Mouse (Mus musculus) embryonic facial prominence, embryonic 11.5 days (tissue): ENCODE data around the gene Slc44a1. TPM values are rescaled to one million over a fixed set of nuclear protein-coding genes. Genes with fewer than 3 reads are reported as not detected.

Source experiments
- ATAC-seq: fragments of 200-750 bp; cut with Nextera tagmentation; replicated peaks from 2 replicates; pipeline ENCODE4 v1.8.0; 2017; ENCODE audit warnings: low read depth; ENCODE audit not compliant: insufficient number of reproducible peaks, low FRiP score, low TSS enrichment
- DNase-seq: peaks from one replicate; pipeline ENCODE4 v3.0.0-alpha.2; 2015; ENCODE audit warnings: low spot score
- H3K27ac ChIP-seq: fragments of 300-500 bp; sonication (generic); replicated peaks from 2 replicates; pipeline ENCODE4 v1.5.1; 2014; ENCODE audit warnings: mild to moderate bottlenecking, low read depth, low read length, control low read depth
- H3K27me3 ChIP-seq: fragments of 300-500 bp; sonication (generic); 2 replicates; pipeline ENCODE4 v1.6.1; 2014; ENCODE audit warnings: mild to moderate bottlenecking, low read length, moderate library complexity, mixed read lengths; ENCODE audit not compliant: control insufficient read depth, insufficient read depth
- H3K36me3 ChIP-seq: fragments of 300-500 bp; sonication (generic); replicated peaks from 2 replicates; pipeline ENCODE4 v1.6.1; 2014; ENCODE audit warnings: low read depth, mild to moderate bottlenecking, low read length, moderate library complexity, mixed read lengths; ENCODE audit not compliant: control insufficient read depth, insufficient read depth
- H3K4me1 ChIP-seq: fragments of 300-500 bp; sonication (generic); 2 replicates; pipeline ENCODE4 v1.6.1; 2014; ENCODE audit warnings: low read length, mixed read lengths; ENCODE audit not compliant: control insufficient read depth, insufficient read depth
- H3K4me2 ChIP-seq: fragments of 300-500 bp; sonication (generic); 2 replicates; pipeline ENCODE4 v1.6.1; 2014; ENCODE audit warnings: low read depth, mild to moderate bottlenecking, control low read depth, low read length, moderate library complexity
- H3K4me3 ChIP-seq: fragments of 300-500 bp; sonication (generic); 2 replicates; pipeline ENCODE4 v1.5.1; 2014; ENCODE audit warnings: low read depth, low read length, control low read depth
- H3K9ac ChIP-seq: fragments of 300-500 bp; sonication (generic); replicated peaks from 2 replicates; pipeline ENCODE4 v1.6.1; 2014; ENCODE audit warnings: mild to moderate bottlenecking, control low read depth, low read length
- H3K9me3 ChIP-seq: fragments of 300-500 bp; sonication (generic); replicated peaks from 2 replicates; pipeline ENCODE4 v1.6.1; 2016; ENCODE audit warnings: mild to moderate bottlenecking, low read length, inconsistent platforms, mixed read lengths; ENCODE audit not compliant: control insufficient read depth
- WGBS: fragments of 180-500 bp; shearing (Covaris S2); extraction: QIAGEN DNeasy Blood & Tissue Kit; methylation state at CpG from one replicate; pipeline ENCODE4 v1.1.7; 2014; 5-methylcytosine and 5-hydroxymethylcytosine counted together
- polyA plus RNA-seq: library from polyadenylated mRNA; unstranded; fragments of >200 nt; fragmentation: Nextera tagmentation; extraction: Ambion mirVana; gene quantifications from 2 replicates; pipeline ENCODE4 v1.2.1, GENCODE M21; 2014

Gene Slc44a1
- polyA plus RNA-seq, 1 experiment from 2014 or later: 30.0 TPM

GRCm38 (mm10) chr4:53461026-53461425 is 20.8 kb downstream of the Slc44a1 start:
- H3K9me3 ChIP-seq: no peaks in the 10 kb centered on the region
- WGBS: 84% methylated on average over 4 of the region's 4 CpGs
- no peak for ATAC-seq
- H3K4me3 ChIP-seq: no peak overlapping the region
- H3K9ac ChIP-seq: no peak overlapping the region
- H3K27me3 ChIP-seq: no peaks in the 10 kb centered on the region
- DNase-seq: no peak
- H3K36me3 ChIP-seq: no peaks in the 10 kb centered on the region
- H3K4me2 ChIP-seq: no peak overlapping the region
- H3K4me1 ChIP-seq: no peaks in the 10 kb centered on the region
- H3K27ac ChIP-seq: no peak overlapping the region

- DNase-seq (no peak), ATAC-seq (no peak)
- Histone ChIP-seq H3K4me1 (no peaks in the 10 kb centered on the region), H3K27me3 (no peaks in the 10 kb centered on the region), H3K27ac (no peak overlapping the region), H3K36me3 (no peaks in the 10 kb centered on the region), H3K4me2 (no peak overlapping the region), H3K9ac (no peak overlapping the region), H3K4me3 (no peak overlapping the region), H3K9me3 (no peaks in the 10 kb centered on the region)
- 92% methylated on average over 5 of the region's 5 CpGs for WGBS
Measured at GRCm38 (mm10) chr4:53462069-53462468, 21.9 kb downstream of the Slc44a1 start.

- H3K9ac ChIP-seq: no peak overlapping the region
- no peaks in the 10 kb centered on the region for H3K27me3 ChIP-seq
- 85% methylated on average over 18 of the region's 18 CpGs for WGBS
- ATAC-seq (no peak), DNase-seq (no peak)
- H3K4me1 ChIP-seq: no peaks in the 10 kb centered on the region
- no peak overlapping the region for H3K27ac ChIP-seq
- H3K4me3 ChIP-seq: no peak overlapping the region
- H3K9me3 ChIP-seq: no peaks in the 10 kb centered on the region
- H3K4me2 ChIP-seq: no peak overlapping the region
- no peaks in the 10 kb centered on the region for H3K36me3 ChIP-seq
Measured at GRCm38 (mm10) chr4:53462505-53463251, 22.5 kb downstream of the Slc44a1 start.

GRCm38 (mm10) chr4:53465887-53466286 is 25.7 kb downstream of the Slc44a1 start:
- Histone ChIP-seq H3K27me3 (no peaks in the 10 kb centered on the region), H3K4me1 (no peaks in the 10 kb centered on the region), H3K36me3 (no peaks in the 10 kb centered on the region), H3K4me2 (no peak overlapping the region), H3K9ac (no peak overlapping the region), H3K4me3 (no peak overlapping the region), H3K27ac (no peak overlapping the region), H3K9me3 (no peaks in the 10 kb centered on the region)
- DNase-seq: no peak
- no peak for ATAC-seq
- 81% methylated on average over 1 of the region's 1 CpGs for WGBS

GRCm38 (mm10) chr4:53469007-53469406 is 28.8 kb downstream of the Slc44a1 start:
- Histone ChIP-seq H3K4me1 (no peaks in the 10 kb centered on the region), H3K27me3 (no peaks in the 10 kb centered on the region), H3K4me2 (no peak overlapping the region), H3K9ac (no peak overlapping the region), H3K4me3 (no peak overlapping the region), H3K36me3 (no peaks in the 10 kb centered on the region), H3K27ac (no peak overlapping the region), H3K9me3 (no peaks in the 10 kb centered on the region)
- ATAC-seq (no peak), DNase-seq (no peak)
- WGBS: 78% methylated on average over 6 of the region's 6 CpGs

DNA sequence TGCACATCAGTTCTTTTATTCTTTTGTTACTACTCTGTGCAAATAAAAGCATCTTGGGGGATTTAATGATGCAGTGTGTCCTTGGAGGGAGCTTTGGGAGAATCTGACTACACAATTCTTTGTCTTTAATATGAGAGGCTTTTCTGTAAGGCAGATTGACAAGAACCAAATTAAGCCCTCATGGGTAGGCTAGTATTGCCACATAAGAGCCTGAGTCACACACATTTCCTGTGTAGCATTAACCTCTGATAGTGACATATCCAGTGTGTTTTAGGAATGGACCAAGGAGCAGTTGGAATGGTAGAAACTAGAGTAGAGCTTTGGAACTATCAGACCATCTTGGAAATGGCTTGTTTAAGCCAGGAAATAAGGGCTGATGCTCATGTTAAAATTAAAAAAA is 33.9 kb downstream of the Slc44a1 start:
- Histone ChIP-seq H3K27ac (no peak overlapping the region), H3K4me1 (no peaks in the 10 kb centered on the region), H3K4me2 (no peak overlapping the region), H3K4me3 (no peak overlapping the region), H3K36me3 (no peaks in the 10 kb centered on the region), H3K9ac (no peak overlapping the region), H3K27me3 (no peaks in the 10 kb centered on the region), H3K9me3 (no peaks in the 10 kb centered on the region)
- ATAC-seq: no peak
- no peak for DNase-seq

GRCm38 (mm10) chr4:53475230-53475952 is 35.2 kb downstream of the Slc44a1 start:
- WGBS: 84% methylated on average over 20 of the region's 20 CpGs
- no peak for DNase-seq
- Histone ChIP-seq H3K27ac (no peak overlapping the region), H3K9me3 (no peaks in the 10 kb centered on the region), H3K36me3 (no peaks in the 10 kb centered on the region), H3K4me3 (no peak overlapping the region), H3K4me1 (no peaks in the 10 kb centered on the region), H3K9ac (no peak overlapping the region), H3K4me2 (no peak overlapping the region), H3K27me3 (no peaks in the 10 kb centered on the region)
- ATAC-seq: no peak

DNA sequence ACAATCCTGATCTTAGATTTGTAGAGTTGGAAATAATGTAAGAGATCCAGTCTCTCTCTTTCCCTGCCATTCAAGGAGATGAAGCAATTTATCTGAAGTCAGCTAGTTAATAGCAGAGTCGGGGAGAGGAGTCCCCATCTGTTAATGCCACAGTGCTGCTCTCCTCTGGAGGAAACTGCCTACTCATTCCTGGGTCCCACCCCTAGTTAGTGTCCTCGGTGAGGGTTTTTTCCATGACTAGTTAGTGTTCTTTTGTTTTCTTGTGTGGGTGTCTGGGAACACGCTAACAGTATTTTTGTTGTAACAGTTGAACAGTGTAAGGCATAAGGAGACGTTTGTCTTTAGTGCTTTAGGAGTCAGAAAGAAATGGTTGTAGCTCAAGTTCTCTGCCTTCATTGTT is 38.4 kb downstream of the Slc44a1 start:
- Histone ChIP-seq H3K9ac (no peak overlapping the region), H3K4me2 (no peak overlapping the region), H3K27ac (no peak overlapping the region), H3K36me3 (no peaks in the 10 kb centered on the region), H3K27me3 (no peaks in the 10 kb centered on the region), H3K9me3 (no peaks in the 10 kb centered on the region), H3K4me1 (no peaks in the 10 kb centered on the region), H3K4me3 (no peak overlapping the region)
- 71% methylated on average over 4 of the region's 4 CpGs for WGBS
- DNase-seq: no peak
- ATAC-seq: no peak
